Mouse (Mus musculus): ENCODE measurements around the gene Rsl24d1. TPM values are rescaled to one million over a fixed set of nuclear protein-coding genes. Genes with fewer than 3 reads are reported as not detected.

Gene Rsl24d1
- total and polyA plus RNA-seq, 3 experiments: 195 to 234 TPM; not detected in 1

- H3K79me2 ChIP-seq (ENCODE audit: control insufficient read depth, insufficient read depth, low read length, poor library complexity): no peaks in the 10 kb centered on the region
- no peaks in the 10 kb centered on the region for H3K9me3 ChIP-seq (replicated peaks; ENCODE audit: insufficient read depth, low read length)
- no peak overlapping the region for H3K4me3 ChIP-seq (ENCODE audit: control insufficient read depth in 1 of 2, insufficient read depth in 1 of 2, low read depth in 2 of 2, low read length in 2 of 2)
- no peak for DNase-seq (ENCODE audit: low read depth, low spot score)
- no peak overlapping the region for H3K9ac ChIP-seq (ENCODE audit: control insufficient read depth, low read depth, low read length, poor library complexity, severe bottlenecking)
- TF ChIP-seq GATA1 (IDR thresholded peaks at IDR 0.05; ENCODE audit: low read depth, low read length): no peak
- no peak for TF ChIP-seq ZKSCAN1 (IDR thresholded peaks at IDR 0.05; ENCODE audit: low read depth, low read length)
- no peak for TF ChIP-seq MXI1 (IDR thresholded peaks at IDR 0.05; ENCODE audit: low read depth, low read length)
- TF ChIP-seq CHD1 (IDR thresholded peaks at IDR 0.05; ENCODE audit: low read depth, low read length): no peak
- TF ChIP-seq POLR2AphosphoS2 (IDR thresholded peaks at IDR 0.05; ENCODE audit: low read length): no peak
- TF ChIP-seq MAFK (IDR thresholded peaks at IDR 0.05; ENCODE audit: borderline replicate concordance, low read depth, low read length): no peak
- no peak for TF ChIP-seq EP300 (IDR thresholded peaks at IDR 0.05; ENCODE audit: low read depth in 1 of 2, low read length in 2 of 2)
- no peak for TF ChIP-seq ZNF384 (IDR thresholded peaks at IDR 0.05; ENCODE audit: low read depth, low read length)
- no peak for TF ChIP-seq TAL1 (IDR thresholded peaks at IDR 0.05; ENCODE audit: low read length)
- TF ChIP-seq ETS1 (IDR thresholded peaks at IDR 0.05; ENCODE audit: low read depth, low read length): no peak
- no peak for TF ChIP-seq RCOR1 (IDR thresholded peaks at IDR 0.05; ENCODE audit: low read depth, low read length)
- no peak for TF ChIP-seq USF1 (IDR thresholded peaks at IDR 0.05; ENCODE audit: low read depth, low read length)
- no peak for TF ChIP-seq GABPA (IDR thresholded peaks at IDR 0.05; ENCODE audit: low read depth, low read length)
- no peak for TF ChIP-seq RAD21 (IDR thresholded peaks at IDR 0.05; ENCODE audit: low read depth, low read length)
- TF ChIP-seq SMC3 (IDR thresholded peaks at IDR 0.05; ENCODE audit: low read depth, low read length): no peak
- no peak for TF ChIP-seq ZMIZ1 (IDR thresholded peaks at IDR 0.05; ENCODE audit: low read depth, low read length)
- H3K27me3 ChIP-seq (ENCODE audit: control insufficient read depth in 1 of 2, insufficient read depth in 2 of 2, low read length in 2 of 2): peaks cover 0 to 3% of the 10 kb centered on the region in 2 experiments; a peak in 3 of 4 replicates
- no peak overlapping the region for H3K27ac ChIP-seq (ENCODE audit: control insufficient read depth, low read depth, low read length)
- H3K4me1 ChIP-seq (ENCODE audit: control insufficient read depth in 1 of 2, insufficient read depth in 2 of 2, low read length in 2 of 2): no peaks in the 10 kb centered on the region
- H3K36me3 ChIP-seq (ENCODE audit: control insufficient read depth in 1 of 2, insufficient read depth in 2 of 2, low read length in 2 of 2): no peaks in the 10 kb centered on the region
These were observed 9.9 kb upstream of the Rsl24d1 start for GRCm38 (mm10) chr9:73103159-73103879.

GRCm38 (mm10) chr9:73103880-73104198 is 9.4 kb upstream of the Rsl24d1 start:
- DNase-seq (ENCODE audit: low read depth, low spot score): no peak
- no peaks in the 10 kb centered on the region for H3K36me3 ChIP-seq (ENCODE audit: control insufficient read depth in 1 of 2, insufficient read depth in 2 of 2, low read length in 2 of 2)
- H3K27ac ChIP-seq (ENCODE audit: control insufficient read depth, low read depth, low read length): no peak overlapping the region
- peaks cover 0 to 5% of the 10 kb centered on the region in 2 experiments; a peak in 3 of 4 replicates for H3K27me3 ChIP-seq (ENCODE audit: control insufficient read depth in 1 of 2, insufficient read depth in 2 of 2, low read length in 2 of 2)
- H3K4me1 ChIP-seq (ENCODE audit: control insufficient read depth in 1 of 2, insufficient read depth in 2 of 2, low read length in 2 of 2): no peaks in the 10 kb centered on the region
- no peak for TF ChIP-seq NRF1 (IDR thresholded peaks at IDR 0.05; ENCODE audit: insufficient read depth, low read depth, low read length, poor library complexity, severe bottlenecking)
- TF ChIP-seq ZMIZ1 (IDR thresholded peaks at IDR 0.05; ENCODE audit: low read depth, low read length): no peak
- TF ChIP-seq ZNF384 (IDR thresholded peaks at IDR 0.05; ENCODE audit: low read depth, low read length): no peak
- TF ChIP-seq BHLHE40 (IDR thresholded peaks at IDR 0.05; ENCODE audit: borderline replicate concordance, low read depth, low read length): no peak
- no peak for TF ChIP-seq ETS1 (IDR thresholded peaks at IDR 0.05; ENCODE audit: low read depth, low read length)
- TF ChIP-seq MAZ (IDR thresholded peaks at IDR 0.05; ENCODE audit: low read depth, low read length): no peak
- no peak for TF ChIP-seq CHD2 (IDR thresholded peaks at IDR 0.05; ENCODE audit: low read length)
- no peak for TF ChIP-seq EP300 (IDR thresholded peaks at IDR 0.05; ENCODE audit: low read depth in 1 of 2, low read length in 2 of 2)
- TF ChIP-seq E2F4 (IDR thresholded peaks at IDR 0.05; ENCODE audit: borderline replicate concordance, low read depth, low read length): no peak
- TF ChIP-seq KAT2A (conservative IDR thresholded peaks at IDR 0.05; ENCODE audit: low read depth, low read length): no peak
- no peak for TF ChIP-seq MEF2A (IDR thresholded peaks at IDR 0.05; ENCODE audit: extremely low read depth, insufficient replicate concordance, low read depth, low read length, poor library complexity, severe bottlenecking)
- no peak overlapping the region for H3K4me3 ChIP-seq (ENCODE audit: control insufficient read depth in 1 of 2, insufficient read depth in 1 of 2, low read depth in 2 of 2, low read length in 2 of 2)
- H3K79me2 ChIP-seq (ENCODE audit: control insufficient read depth, insufficient read depth, low read length, poor library complexity): no peaks in the 10 kb centered on the region
- no peak overlapping the region for H3K9ac ChIP-seq (ENCODE audit: control insufficient read depth, low read depth, low read length, poor library complexity, severe bottlenecking)
- no peaks in the 10 kb centered on the region for H3K9me3 ChIP-seq (replicated peaks; ENCODE audit: insufficient read depth, low read length)

Measured in MEL (cell line).